Mouse (Mus musculus) gastrocnemius, adult 8-10 months (tissue): ENCODE data around the gene Olfr1431. TPM values are rescaled to one million over a fixed set of nuclear protein-coding genes. Genes with fewer than 3 reads are reported as not detected.
"Not testable (repeated sequence)": the region's sequence is repeated elsewhere in the genome, so short reads cannot be mapped to it uniquely, and the experiment has no call there.

Experiments
- DNase-seq, 2 experiments: peaks; one replicate each; pipeline ENCODE4 v3.0.0; 2022; ENCODE audit warnings: low spot score in 2 of 2
- total RNA-seq, 4 experiments: library from RNA; stranded (reverse); gene quantifications; 2 replicates each; pipeline ENCODE4 v1.2.4; 2022

Olfr1431 gene
- total RNA-seq = not detected

- no peak for DNase-seq
Measured at GRCm38 (mm10) chr19:12200334-12200733, at the start of gene Olfr1431. Gene Olfr1431 (plus strand): TSS chr19:12200634.

- DNase-seq = not testable (repeated sequence)
Measured at GRCm38 (mm10) chr19:12170062-12170599, 30.3 kb upstream of the Olfr1431 start, which contains the start of gene Olfr1555-ps1. Gene Olfr1555-ps1 (minus strand): TSS chr19:12170112.

DNA sequence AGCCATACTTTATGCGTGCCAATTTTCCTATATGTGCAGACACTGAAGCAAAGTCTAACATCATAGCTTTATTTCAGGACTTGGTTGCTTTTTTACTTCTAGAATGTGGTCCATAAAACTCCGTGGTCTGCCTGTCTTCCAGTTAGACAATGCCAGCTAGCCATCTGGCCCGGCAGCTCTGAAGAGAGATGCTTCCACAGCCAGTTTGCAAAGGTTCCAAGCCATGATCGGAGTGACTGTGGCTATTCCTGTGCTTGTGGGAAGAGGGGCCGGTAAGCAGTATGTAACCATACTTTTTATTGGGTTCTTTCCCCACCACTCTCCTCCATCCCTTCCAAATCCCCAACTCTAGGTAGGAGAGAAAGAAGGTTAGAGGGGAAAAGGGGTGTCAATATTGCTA, 25.0 kb upstream of the Olfr1431 start:
- not testable (repeated sequence) for DNase-seq

DNA sequence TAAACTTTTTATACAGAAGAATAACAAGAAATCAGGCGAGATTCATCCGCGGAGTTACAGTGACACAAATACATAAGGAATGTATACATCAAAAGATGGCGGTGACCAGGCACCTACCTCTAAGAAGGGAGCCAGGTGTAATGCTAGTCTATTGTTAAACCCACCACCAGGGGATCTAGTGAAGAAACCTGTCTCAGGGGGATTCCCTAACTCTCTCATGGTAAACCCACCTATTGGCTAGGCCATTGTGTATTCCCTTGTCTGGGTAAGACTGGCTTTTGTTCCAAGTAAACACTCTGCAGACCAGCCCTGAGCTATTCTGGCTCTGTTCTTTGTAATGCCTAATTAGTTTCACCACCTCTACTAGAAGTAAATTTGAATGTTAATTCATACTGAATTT, 1.4 kb upstream of the Olfr1431 start:
- DNase-seq = not testable (repeated sequence)

GRCm38 (mm10) chr19:12232496-12232895, 32.1 kb downstream of the Olfr1431 start, which contains the start of gene Olfr1432:
Gene Olfr1432 (minus strand): TSS chr19:12232596.
- DNase-seq = not testable (repeated sequence)

DNA sequence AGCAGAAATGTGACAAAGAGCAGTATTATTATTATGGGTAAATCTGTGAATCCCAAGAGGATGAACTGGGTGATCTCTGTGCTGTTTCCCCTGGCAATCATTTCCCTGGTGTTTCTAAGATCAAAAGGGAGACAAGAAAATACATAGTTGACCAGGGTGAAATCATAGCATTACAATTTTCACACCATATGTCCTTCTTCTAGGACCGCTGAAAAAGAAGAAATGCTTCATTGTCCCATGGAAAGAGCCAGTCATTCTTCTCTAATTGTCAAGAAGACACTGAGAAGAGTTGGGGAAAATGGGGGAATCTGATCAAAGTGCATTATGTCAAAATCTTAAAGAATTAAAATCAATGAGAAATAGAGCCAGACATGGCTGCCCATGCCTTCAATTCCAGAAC, 41.1 kb downstream of the Olfr1431 start, which contains the start of gene Olfr262:
TSS of gene Olfr262 (minus strand) at position 101 of the 400 bp plus-strand sequence.
- DNase-seq = no peak

DNA sequence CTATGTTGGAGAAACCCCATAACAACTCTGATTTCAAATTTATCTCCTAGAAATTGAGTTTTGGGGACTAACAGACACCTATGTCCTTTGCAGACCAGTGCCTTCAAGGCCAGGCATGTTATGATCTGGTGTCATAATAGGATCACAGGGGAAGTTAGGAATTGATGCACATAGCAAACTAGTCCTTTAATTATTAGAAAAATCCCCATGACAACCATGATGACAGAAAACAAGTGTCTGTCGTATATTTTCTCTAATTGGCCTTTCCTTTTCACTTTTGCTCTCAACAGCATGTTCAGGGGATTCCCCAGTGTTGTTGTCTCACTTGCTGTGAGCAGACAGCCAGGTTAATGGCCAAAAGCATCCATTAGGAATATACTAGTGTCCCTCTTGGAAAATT, 60.3 kb downstream of the Olfr1431 start, which contains the start of gene Olfr235:
TSS of gene Olfr235 (plus strand) at position 301 of the 400 bp plus-strand sequence.
- DNase-seq = no peak

Other genes starting within 250 kb of the Olfr1431 start
- gene Osbp, start 234.7 kb upstream of the Olfr1431 start, total RNA-seq = 10 to 100 TPM; 56.3 to 63.9 (median 59.4) TPM
- not detected for gene Olfr1423, start 159.3 kb upstream of the Olfr1431 start, total RNA-seq
- gene Olfr1424, start 138.0 kb upstream of the Olfr1431 start, total RNA-seq = not detected
- not detected for gene Olfr1425, start 122.9 kb upstream of the Olfr1431 start, total RNA-seq
- not detected for gene Olfr1426, start 108.6 kb upstream of the Olfr1431 start, total RNA-seq
- gene Olfr1427, start 97.3 kb upstream of the Olfr1431 start, total RNA-seq = not detected
- gene Olfr1428, start 84.7 kb upstream of the Olfr1431 start, total RNA-seq = not detected
- gene Olfr76, start 77.4 kb upstream of the Olfr1431 start, total RNA-seq = not detected
- gene Olfr1555-ps1, start 30.5 kb upstream of the Olfr1431 start, total RNA-seq = not detected
- not detected for gene Olfr1432, start 32.0 kb downstream of the Olfr1431 start, total RNA-seq
- gene Olfr262, start 41.0 kb downstream of the Olfr1431 start, total RNA-seq = not detected
- not detected for gene Olfr235, start 60.4 kb downstream of the Olfr1431 start, total RNA-seq
- gene Olfr1434, start 79.2 kb downstream of the Olfr1431 start, total RNA-seq = not detected
- not detected for gene Olfr1436, start 98.5 kb downstream of the Olfr1431 start, total RNA-seq
- not detected for gene Olfr1437, start 124.5 kb downstream of the Olfr1431 start, total RNA-seq
- gene Olfr1438-ps1, start 135.3 kb downstream of the Olfr1431 start, total RNA-seq = not detected
- not detected for gene Olfr1440, start 186.6 kb downstream of the Olfr1431 start, total RNA-seq
- not detected for gene Olfr1441, start 216.8 kb downstream of the Olfr1431 start, total RNA-seq
- not detected for gene Pfpl, start 227.3 kb downstream of the Olfr1431 start, total RNA-seq